Mouse (Mus musculus) embryonic facial prominence, embryonic 13.5 days (tissue): Measurements from ENCODE around the gene Dmwd. TPM values are rescaled to one million over a fixed set of nuclear protein-coding genes. Genes with fewer than 3 reads are reported as not detected.
"Not testable (repeated sequence)": the region's sequence is repeated elsewhere in the genome, so short reads cannot be mapped to it uniquely, and the experiment has no call there.

Source experiments
- ATAC-seq: fragments of 200-750 bp; cut with Nextera tagmentation; 2 replicates; pipeline ENCODE4 v1.8.0; 2017; ENCODE audit warnings: low read depth; ENCODE audit not compliant: insufficient number of reproducible peaks, insufficient read depth, low FRiP score, low TSS enrichment
- H3K27ac ChIP-seq: fragments of 300-500 bp; sonication (generic); 2 replicates; pipeline ENCODE4 v1.5.1; 2015; ENCODE audit warnings: moderate library complexity, mild to moderate bottlenecking, inconsistent platforms
- H3K27me3 ChIP-seq: fragments of 300-500 bp; sonication (generic); 2 replicates; pipeline ENCODE4 v1.6.1; 2015; ENCODE audit warnings: mild to moderate bottlenecking, inconsistent platforms
- H3K36me3 ChIP-seq: fragments of 300-500 bp; sonication (generic); 2 replicates; pipeline ENCODE4 v1.6.1; 2015; ENCODE audit warnings: mild to moderate bottlenecking, inconsistent platforms
- H3K4me1 ChIP-seq: fragments of 300-500 bp; sonication (generic); 2 replicates; pipeline ENCODE4 v1.6.1; 2015; ENCODE audit warnings: inconsistent platforms
- H3K4me2 ChIP-seq: fragments of 300-500 bp; sonication (generic); 2 replicates; pipeline ENCODE4 v1.6.1; 2015; ENCODE audit warnings: moderate library complexity, mild to moderate bottlenecking, inconsistent platforms
- H3K4me3 ChIP-seq: fragments of 300-500 bp; sonication (generic); 2 replicates; pipeline ENCODE4 v1.5.1; 2015; ENCODE audit warnings: mild to moderate bottlenecking, inconsistent platforms
- H3K9ac ChIP-seq: fragments of 300-500 bp; sonication (generic); 2 replicates; pipeline ENCODE4 v1.6.1; 2015; ENCODE audit warnings: mild to moderate bottlenecking, inconsistent platforms
- H3K9me3 ChIP-seq: fragments of 300-500 bp; sonication (generic); 2 replicates; pipeline ENCODE4 v1.6.1; 2016; ENCODE audit warnings: inconsistent platforms
- WGBS: fragments of 180-500 bp; shearing (Covaris S2); methylation state at CpG from one replicate; pipeline ENCODE4 v1.1.7; 2015; ENCODE audit warnings: mixed read lengths; 5-methylcytosine and 5-hydroxymethylcytosine counted together
- polyA plus RNA-seq: library from polyadenylated mRNA; unstranded; fragments of >200 nt; fragmentation: Nextera tagmentation; extraction: Ambion mirVana; gene quantifications from 2 replicates; pipeline ENCODE4 v1.2.1, GENCODE M21; 2015

The Dmwd gene
- polyA plus RNA-seq, 1 experiment from 2014 or later, result 17.6 TPM

DNA sequence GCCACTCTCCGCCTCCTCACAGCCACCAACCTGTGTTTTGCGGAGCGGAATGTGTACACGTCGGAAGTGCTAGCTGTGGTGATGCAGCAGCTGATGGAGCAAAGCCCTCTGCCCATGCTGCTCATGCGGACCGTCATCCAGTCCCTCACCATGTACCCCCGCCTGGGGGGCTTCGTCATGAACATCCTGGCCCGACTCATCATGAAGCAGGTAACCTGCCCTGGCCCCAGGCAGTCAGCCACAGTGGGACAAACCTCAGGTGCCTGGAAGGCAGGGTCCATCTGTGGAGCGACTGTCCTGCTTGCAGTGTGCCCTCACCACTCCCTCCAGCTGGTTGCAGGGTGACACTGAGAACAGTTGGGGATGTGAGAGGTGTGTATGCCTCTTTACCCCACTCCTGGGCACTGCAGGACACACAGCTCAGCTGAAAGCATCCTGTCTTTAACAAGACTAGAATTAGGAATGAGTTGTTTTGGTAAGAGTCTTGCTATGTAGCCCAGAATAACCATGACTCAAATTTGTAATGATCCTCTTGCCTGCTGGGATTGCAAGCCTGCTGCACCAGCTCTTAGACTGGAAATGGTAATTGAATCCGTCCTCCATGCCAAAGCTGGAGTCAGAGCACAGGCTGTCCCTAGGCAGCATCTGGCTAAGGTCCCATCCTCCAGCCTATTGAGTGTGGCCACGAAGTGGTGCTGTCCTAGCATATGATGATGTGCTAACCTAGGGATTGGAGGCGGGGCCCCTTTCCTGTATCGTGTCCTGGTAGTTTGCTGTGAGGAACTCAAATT, 23.5 kb upstream of the Dmwd start:
- no peaks in the 10 kb centered on the region for H3K9me3 ChIP-seq
- peaks cover 10% of the 10 kb centered on the region for H3K4me1 ChIP-seq
- no peak overlapping the region for H3K4me3 ChIP-seq
- no peak overlapping the region for H3K27ac ChIP-seq
- 87% methylated on average over 15 of the region's 15 CpGs for WGBS
- H3K27me3 ChIP-seq, result no peaks in the 10 kb centered on the region
- no peak overlapping the region for H3K9ac ChIP-seq
- H3K36me3 ChIP-seq, result peaks cover 70% of the 10 kb centered on the region
- H3K4me2 ChIP-seq, result no peak overlapping the region
- ATAC-seq, result no peak

DNA sequence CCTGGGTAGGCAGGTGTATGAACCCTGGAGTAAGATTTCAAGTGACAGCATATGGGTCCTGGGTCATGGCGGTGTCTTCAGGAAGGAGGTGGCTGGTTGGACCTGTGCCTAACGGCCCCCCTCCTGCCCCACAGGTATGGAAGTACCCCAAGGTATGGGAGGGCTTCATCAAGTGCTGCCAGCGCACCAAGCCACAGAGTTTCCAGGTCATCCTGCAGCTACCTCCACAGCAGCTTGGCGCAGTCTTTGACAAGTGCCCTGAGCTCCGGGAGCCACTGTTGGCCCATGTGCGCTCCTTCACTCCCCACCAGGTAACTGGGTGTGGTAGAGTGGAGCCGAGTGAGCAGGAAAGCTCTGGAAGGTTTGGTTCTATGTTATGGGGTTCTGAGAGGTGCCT, 22.9 kb upstream of the Dmwd start:
- Histone ChIP-seq H3K36me3 (peaks cover 64% of the 10 kb centered on the region), H3K4me2 (no peak overlapping the region), H3K4me3 (no peak overlapping the region), H3K27me3 (no peaks in the 10 kb centered on the region), H3K9ac (no peak overlapping the region), H3K27ac (no peak overlapping the region), H3K9me3 (no peaks in the 10 kb centered on the region), H3K4me1 (peaks cover 10% of the 10 kb centered on the region)
- WGBS, result 93% methylated on average over 7 of the region's 7 CpGs
- no peak for ATAC-seq

DNA sequence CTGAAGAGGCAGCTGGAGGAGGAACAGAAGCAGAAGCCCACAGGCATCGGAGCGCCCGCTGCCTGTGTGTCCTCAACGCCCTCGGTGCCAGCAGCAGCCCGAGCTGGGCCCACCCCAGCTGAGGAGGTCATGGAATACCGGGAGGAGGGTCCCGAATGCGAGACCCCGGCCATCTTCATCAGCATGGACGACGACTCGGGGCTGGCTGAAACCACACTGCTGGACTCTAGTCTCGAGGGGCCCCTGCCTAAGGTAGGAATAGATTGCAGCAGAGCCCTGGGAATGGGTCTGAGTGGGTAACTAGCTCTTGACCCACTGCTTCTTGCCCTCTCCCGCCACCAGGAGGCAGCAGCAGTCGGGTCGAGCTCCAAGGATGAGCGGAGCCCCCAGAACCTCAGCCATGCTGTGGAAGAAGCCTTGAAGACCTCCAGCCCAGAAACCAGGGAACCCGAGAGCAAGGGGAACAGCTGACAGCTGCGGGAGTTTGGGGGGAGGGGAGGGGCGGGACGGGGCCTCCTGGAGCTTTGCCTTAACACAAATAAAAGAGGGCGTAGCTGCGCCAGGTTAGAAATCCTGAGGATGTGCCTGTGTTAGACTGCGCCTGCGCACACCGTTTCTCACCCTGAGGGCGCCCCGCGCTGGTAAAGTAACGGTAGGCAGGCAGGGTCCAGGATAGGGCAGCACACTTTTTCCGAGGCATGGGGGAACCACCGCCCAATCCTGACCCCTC, 21.8 kb upstream of the Dmwd start, which contains the start of gene Rsph6a:
TSS of gene Rsph6a (plus strand) at position 644 of the 730 bp plus-strand sequence.
- no peaks in the 10 kb centered on the region for H3K27me3 ChIP-seq
- peaks cover 53% of the 10 kb centered on the region for H3K36me3 ChIP-seq
- peak within 1 kb of the TSS; percentile 50 for H3K4me2 ChIP-seq
- peak within 1 kb of the TSS; percentile 53; the same call in 1 of the 2 replicates for H3K9ac ChIP-seq
- H3K27ac ChIP-seq, result 0 out of 2 replicates have a peak within 1 kb of the TSS, but pooled peaks have one; percentile 16
- no peaks in the 10 kb centered on the region for H3K9me3 ChIP-seq
- ATAC-seq, result 0 out of 2 replicates have a peak, but pooled peaks have one; percentile 39
- 29% methylated on average over 33 of the region's 33 CpGs for WGBS
- peaks cover 10% of the 10 kb centered on the region for H3K4me1 ChIP-seq
- 0 out of 2 replicates have a peak within 1 kb of the TSS, but pooled peaks have one; percentile 14 for H3K4me3 ChIP-seq

DNA sequence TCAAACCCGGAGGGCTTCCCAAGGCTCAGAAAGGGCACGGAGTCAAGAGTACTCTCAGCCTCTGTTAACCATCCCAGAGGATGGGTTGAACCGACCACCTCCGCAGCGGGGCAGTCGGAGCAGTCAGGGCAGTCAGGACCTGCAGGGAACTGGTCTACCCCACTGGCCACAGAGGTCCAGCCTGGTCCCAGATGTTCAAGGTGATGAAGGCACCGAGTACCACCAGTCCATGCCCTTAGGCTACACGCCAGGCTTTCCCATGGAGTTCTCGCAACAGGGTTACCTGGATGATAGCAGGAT, 21.3 kb upstream of the Dmwd start:
- no peak for ATAC-seq
- no peaks in the 10 kb centered on the region for H3K9me3 ChIP-seq
- peak overlapping the region; percentile 53; the same call in 1 of the 2 replicates for H3K9ac ChIP-seq
- H3K36me3 ChIP-seq, result peaks cover 48% of the 10 kb centered on the region
- no peak overlapping the region for H3K27ac ChIP-seq
- 74% methylated on average over 9 of the region's 9 CpGs for WGBS
- H3K4me2 ChIP-seq, result peak overlapping the region; percentile 50
- peaks cover 10% of the 10 kb centered on the region for H3K4me1 ChIP-seq
- 0 out of 2 replicates have a peak overlapping the region, but pooled peaks have one; percentile 14 for H3K4me3 ChIP-seq
- H3K27me3 ChIP-seq, result no peaks in the 10 kb centered on the region

DNA sequence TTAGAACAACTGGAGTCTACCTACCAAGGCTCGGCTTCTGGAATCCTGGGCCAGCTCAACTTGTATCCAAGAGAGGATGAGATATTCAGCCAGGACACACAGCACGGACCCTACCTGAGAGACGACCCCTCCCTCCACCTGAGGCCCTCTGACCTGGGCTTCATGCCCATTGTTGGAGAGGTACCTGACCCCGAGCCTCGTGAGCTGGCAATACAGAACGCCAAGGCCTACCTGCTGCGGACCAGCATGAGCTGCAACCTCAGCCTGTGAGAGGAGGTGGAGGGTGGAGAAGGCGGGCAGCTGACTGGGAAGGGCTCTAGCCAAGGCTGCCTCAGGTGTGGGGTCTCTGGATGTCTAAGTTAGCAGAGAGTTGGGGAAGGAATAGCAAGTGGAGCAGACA, 20.9 kb upstream of the Dmwd start:
- Histone ChIP-seq H3K27ac (no peak overlapping the region), H3K4me1 (peaks cover 10% of the 10 kb centered on the region), H3K27me3 (no peaks in the 10 kb centered on the region), H3K9me3 (no peaks in the 10 kb centered on the region), H3K36me3 (peaks cover 44% of the 10 kb centered on the region), H3K9ac (peak overlapping the region; percentile 53; the same call in 1 of the 2 replicates), H3K4me3 (no peak overlapping the region), H3K4me2 (peak overlapping the region; percentile 50; the same call in 1 of the 2 replicates)
- ATAC-seq, result no peak
- WGBS, result 94% methylated on average over 8 of the region's 8 CpGs

DNA sequence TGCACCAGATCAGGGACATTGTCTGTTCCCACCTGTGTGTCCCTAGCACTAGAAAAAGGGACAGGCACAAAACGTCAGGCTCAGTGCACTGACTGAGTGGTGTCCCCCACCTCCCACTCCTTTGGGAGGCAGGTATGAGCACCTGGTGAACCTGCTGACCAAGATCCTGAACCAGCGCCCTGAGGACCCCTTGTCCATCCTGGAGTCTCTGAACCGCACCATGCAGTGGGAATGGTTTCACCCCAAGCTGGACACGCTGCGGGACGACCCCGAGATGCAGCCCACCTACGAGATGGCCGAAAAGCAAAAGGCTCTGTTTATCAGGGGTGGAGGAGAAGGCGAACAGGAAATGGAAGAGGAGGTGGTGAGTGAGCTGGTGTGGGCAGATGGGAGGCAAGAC, 18.6 kb upstream of the Dmwd start:
- WGBS, result 84% methylated on average over 10 of the region's 10 CpGs
- Histone ChIP-seq H3K36me3 (peaks cover 22% of the 10 kb centered on the region), H3K4me3 (no peak overlapping the region), H3K9ac (no peak overlapping the region), H3K27ac (no peak overlapping the region), H3K4me1 (peaks cover 10% of the 10 kb centered on the region), H3K4me2 (no peak overlapping the region), H3K27me3 (no peaks in the 10 kb centered on the region), H3K9me3 (no peaks in the 10 kb centered on the region)
- no peak for ATAC-seq

DNA sequence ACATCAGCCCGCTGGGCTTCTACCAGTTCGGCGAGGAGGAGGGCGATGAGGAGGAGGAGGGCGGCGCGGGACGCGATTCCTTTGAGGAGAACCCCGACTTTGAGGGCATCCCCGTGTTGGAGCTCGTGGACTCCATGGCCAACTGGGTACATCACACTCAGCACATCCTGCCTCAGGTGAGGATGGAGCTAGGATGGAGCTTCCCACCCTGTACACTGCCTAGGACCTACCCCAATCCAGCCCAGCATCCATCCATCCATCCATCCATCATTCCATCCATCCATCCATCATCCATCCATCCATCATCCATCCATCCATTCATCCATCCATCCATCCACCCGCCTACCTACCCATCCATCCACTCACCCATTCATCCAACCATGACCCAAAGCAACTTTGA, 10.1 kb upstream of the Dmwd start:
- H3K4me2 ChIP-seq, result peak overlapping the region; percentile 45
- H3K9me3 ChIP-seq, result no peaks in the 10 kb centered on the region
- H3K9ac ChIP-seq, result peak overlapping the region; percentile 36; the same call in 1 of the 2 replicates
- H3K27me3 ChIP-seq, result peaks cover 38% of the 10 kb centered on the region
- H3K27ac ChIP-seq, result no peak overlapping the region
- no peak for ATAC-seq
- no peaks in the 10 kb centered on the region for H3K36me3 ChIP-seq
- peak overlapping the region; percentile 22 for H3K4me3 ChIP-seq
- no peaks in the 10 kb centered on the region for H3K4me1 ChIP-seq
- WGBS, result 58% methylated on average over 13 of the region's 13 CpGs

DNA sequence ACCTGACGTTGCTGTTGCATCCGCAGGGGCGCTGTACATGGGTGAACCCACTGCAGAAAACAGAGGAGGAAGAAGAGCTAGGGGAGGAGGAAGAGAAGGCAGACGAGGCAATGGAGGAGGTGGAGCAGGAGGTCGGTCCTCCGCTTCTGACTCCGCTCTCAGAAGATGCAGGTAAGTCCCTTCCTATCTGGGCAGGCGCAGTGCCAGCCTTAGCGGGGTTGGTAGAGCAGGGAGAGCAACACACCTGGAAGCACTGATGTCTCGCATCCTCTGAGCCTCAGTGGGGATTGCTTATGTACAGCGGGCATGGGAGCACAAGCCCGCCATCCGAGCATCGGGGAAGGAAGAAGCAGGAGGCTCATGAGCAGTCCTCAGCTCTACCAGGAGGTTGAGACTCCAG, 9.0 kb upstream of the Dmwd start:
- no peak overlapping the region for H3K4me2 ChIP-seq
- H3K9me3 ChIP-seq, result no peaks in the 10 kb centered on the region
- peaks cover 38% of the 10 kb centered on the region for H3K27me3 ChIP-seq
- H3K9ac ChIP-seq, result no peak overlapping the region
- H3K27ac ChIP-seq, result no peak overlapping the region
- 48% methylated on average over 14 of the region's 14 CpGs for WGBS
- H3K4me3 ChIP-seq, result no peak overlapping the region
- H3K4me1 ChIP-seq, result no peaks in the 10 kb centered on the region
- H3K36me3 ChIP-seq, result no peaks in the 10 kb centered on the region
- no peak for ATAC-seq

DNA sequence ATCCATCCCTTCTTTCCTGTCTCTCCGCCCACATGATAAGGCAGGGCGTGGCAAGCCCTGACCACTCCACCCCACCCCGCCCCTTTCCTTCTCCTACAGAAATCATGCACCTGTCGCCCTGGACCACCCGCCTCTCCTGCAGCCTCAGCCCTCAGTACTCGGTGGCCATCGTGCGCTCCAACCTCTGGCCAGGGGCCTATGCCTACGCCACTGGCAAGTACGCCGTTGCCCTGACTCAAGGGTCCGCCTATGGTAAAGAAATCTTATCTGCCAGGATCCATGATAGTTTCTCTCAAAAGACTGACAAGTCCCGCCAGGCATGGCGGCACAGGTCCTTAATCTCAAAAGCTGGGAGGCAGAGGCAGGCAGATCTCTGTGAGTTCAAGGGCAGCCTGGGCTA, 8.1 kb upstream of the Dmwd start:
- H3K27me3 ChIP-seq, result peaks cover 38% of the 10 kb centered on the region
- no peaks in the 10 kb centered on the region for H3K9me3 ChIP-seq
- no peak for ATAC-seq
- no peak overlapping the region for H3K9ac ChIP-seq
- H3K36me3 ChIP-seq, result no peaks in the 10 kb centered on the region
- no peak overlapping the region for H3K4me3 ChIP-seq
- no peak overlapping the region for H3K4me2 ChIP-seq
- WGBS, result 71% methylated on average over 12 of the region's 14 CpGs
- no peaks in the 10 kb centered on the region for H3K4me1 ChIP-seq
- no peak overlapping the region for H3K27ac ChIP-seq

DNA sequence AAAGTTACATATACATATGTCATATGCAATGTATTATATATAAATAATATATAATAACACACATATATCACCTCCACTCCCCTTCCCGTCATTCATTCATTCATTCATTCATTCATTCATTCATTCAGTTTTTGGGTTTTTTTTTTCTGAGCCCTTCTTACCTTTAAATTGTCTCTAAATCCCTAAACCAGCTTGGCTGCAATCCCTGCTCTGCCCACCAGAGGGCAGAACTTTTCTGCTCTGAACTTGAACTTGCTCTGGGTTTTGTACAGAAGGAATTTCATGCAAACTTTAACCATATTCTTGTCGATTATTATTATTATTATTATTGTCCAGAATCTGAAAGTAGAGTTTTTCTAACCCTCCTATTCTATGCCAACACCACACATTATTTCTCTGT, 7.3 kb upstream of the Dmwd start:
- Histone ChIP-seq H3K9me3 (no peaks in the 10 kb centered on the region), H3K36me3 (no peaks in the 10 kb centered on the region), H3K4me2 (no peak overlapping the region), H3K4me3 (no peak overlapping the region), H3K4me1 (no peaks in the 10 kb centered on the region), H3K27me3 (peaks cover 38% of the 10 kb centered on the region), H3K27ac (no peak overlapping the region), H3K9ac (no peak overlapping the region)
- WGBS, result 11% methylated on average over 2 of the region's 2 CpGs
- ATAC-seq, result no peak

DNA sequence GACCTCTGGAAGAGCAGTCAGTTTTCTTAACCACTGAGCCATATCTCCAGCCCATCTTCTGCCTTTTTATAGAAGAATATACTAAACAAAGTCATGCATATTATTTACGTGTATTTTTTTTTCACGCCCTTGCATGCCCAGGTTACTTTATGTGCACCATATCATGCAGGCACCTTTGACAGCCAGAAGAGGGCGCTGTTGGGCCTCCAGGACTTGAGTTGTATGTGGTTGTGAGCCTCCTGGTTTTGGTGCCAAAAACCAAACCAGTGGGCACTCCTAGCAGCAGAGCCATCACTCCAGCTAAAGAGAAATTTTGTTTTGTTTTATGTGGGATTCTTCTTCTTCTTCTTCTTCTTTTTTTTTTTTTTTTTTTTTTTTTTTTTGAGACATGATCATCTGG, 6.5 kb upstream of the Dmwd start:
- H3K4me2 ChIP-seq, result no peak overlapping the region
- WGBS, result 55% methylated on average over 3 of the region's 3 CpGs
- no peak overlapping the region for H3K9ac ChIP-seq
- no peaks in the 10 kb centered on the region for H3K36me3 ChIP-seq
- peaks cover 34% of the 10 kb centered on the region for H3K27me3 ChIP-seq
- no peak for ATAC-seq
- no peaks in the 10 kb centered on the region for H3K4me1 ChIP-seq
- H3K9me3 ChIP-seq, result no peaks in the 10 kb centered on the region
- H3K4me3 ChIP-seq, result no peak overlapping the region
- no peak overlapping the region for H3K27ac ChIP-seq

DNA sequence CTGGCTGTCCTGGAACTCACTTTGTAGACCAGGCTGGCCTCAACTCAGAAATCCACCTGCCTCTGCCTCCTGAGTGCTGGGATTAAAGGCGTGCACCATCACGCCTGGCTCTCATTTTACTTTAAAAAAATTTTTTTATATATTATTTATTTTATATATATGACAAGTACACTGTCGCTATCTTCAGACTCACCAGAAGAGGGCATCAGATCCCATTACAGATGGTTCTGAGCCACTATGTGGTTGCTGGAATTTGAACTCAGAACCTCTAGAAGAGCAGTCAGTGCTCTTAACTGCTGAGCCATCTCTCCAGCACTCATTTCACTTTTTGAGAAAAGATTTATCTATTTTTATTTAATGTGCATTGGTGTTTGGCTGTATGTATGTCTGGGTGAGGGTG, 5.0 kb upstream of the Dmwd start:
- not testable (repeated sequence) for ATAC-seq, H3K4me2 ChIP-seq, H3K4me1 ChIP-seq, H3K4me3 ChIP-seq, H3K36me3 ChIP-seq, H3K9me3 ChIP-seq, H3K27ac ChIP-seq, H3K9ac ChIP-seq
- 63% methylated on average over 3 of the region's 3 CpGs for WGBS
- H3K27me3 ChIP-seq, result peaks cover 18% of the 10 kb centered on the region
